Mouse (Mus musculus) inflammation-experienced regulatory T-cells (primary cell): ENCODE results near the gene Olfr887. TPM values are rescaled to one million over a fixed set of nuclear protein-coding genes. Genes with fewer than 3 reads are reported as not detected.

Source experiments
- polyA plus RNA-seq, 2 experiments: library from polyadenylated mRNA; unstranded; fragments of 100-300 nt; shearing (Covaris generic); gene quantifications; one replicate each; pipeline ENCODE4 v1.2.1; 2017

Olfr887 gene
- polyA plus RNA-seq, result under 1 TPM; 0.05 to 0.07 TPM

DNA sequence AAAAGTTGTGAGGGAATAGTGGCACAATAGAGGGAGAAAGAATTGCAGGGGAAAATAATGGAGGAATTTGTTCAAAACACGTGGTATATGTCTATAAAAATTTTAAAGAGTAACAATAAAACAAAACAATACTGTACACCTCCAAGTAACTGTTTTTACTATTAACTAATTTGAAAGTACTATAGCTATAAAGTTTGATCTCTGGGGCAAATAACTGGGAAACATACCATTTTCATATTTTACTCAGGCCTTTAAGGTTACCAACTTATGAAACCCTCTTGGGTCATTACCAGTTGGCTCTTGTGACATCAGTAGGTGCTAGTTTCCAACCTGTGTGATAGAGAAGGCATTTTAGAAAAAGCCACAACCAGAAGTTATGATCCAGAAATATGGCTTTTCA, at the start of gene Olfr887:
Gene Olfr887, plus strand, starts transcription at position 301 of the 400 bp plus-strand sequence.

DNA sequence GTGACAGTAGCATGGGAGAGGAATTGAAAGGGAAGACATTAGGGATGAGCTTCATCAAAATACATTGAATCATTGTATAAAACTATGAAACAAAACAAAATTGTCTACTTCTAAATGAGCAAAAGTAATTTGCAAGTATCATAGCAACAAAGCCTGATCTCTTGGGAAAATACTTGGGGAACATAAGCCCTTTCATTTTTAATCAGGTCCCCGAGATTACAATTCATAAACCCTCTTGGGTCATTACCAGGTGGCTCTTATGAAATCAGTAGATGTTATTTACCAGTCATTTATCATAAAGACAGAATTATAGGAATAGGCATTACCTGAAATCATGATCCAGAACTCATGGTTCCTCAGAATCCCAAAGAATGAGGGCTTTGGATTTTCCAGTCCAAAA, 37.6 kb upstream of the Olfr887 start, which contains the start of gene Olfr884:
Gene Olfr884, plus strand, starts transcription at position 301 of the 400 bp plus-strand sequence.

DNA sequence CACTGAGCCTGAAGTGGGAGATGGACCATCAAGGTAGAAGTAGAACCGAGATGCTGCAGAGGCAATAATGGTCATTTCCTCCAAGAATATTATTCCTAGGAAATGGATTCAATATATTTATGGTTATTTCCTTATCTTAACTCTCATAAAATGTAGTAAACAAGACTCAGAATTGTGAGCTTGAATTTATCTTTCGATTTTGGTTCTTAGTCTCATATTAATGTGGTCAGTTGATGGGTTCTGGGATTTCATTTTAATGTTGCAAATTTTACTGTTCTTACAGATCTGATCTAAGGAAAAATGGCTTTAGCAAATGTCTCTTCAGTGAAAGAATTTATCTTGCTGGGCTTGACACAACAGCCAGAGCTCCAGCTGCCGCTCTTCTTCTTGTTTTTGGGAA, 22.9 kb upstream of the Olfr887 start, which contains the start of gene Olfr885:
Gene Olfr885, plus strand, starts transcription at position 301 of the 400 bp plus-strand sequence.

DNA sequence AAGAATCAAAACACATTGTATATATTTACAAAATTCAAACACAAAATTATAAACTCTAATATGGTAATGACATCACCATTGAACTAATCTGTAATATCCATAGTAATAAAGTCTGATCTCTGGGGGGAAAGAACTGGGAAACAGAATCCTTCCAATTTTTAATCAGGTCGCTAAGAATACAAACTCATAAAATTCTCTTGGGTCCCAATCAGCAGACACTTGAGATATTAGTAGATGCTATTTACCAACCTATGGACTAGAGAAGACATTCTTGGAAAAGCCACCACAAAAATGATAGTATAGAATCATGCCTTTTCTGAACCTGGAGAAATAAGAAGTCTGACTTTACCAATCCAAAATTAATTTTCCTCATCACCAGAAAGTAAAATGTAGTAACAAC, 24.0 kb downstream of the Olfr887 start, which contains the start of gene Olfr888:
Gene Olfr888, plus strand, starts transcription at position 301 of the 400 bp plus-strand sequence.

DNA sequence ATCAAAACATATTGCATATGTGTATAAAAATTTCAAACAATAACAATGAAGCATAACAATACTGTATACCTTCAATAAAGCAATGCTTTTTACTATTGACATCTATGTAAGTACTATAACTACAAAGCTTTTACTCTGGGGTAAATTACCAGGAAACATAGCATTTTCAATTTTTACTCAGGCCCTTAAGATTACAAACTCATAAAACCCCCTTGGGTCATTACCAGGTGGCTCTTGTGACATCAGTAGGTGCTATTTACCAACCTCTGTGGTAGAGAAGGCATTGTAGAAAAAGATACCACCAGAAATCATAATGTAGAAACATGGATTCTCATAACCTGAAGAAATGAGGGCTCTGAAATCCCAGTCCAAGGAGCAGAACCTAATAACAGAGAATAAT, 31.0 kb downstream of the Olfr887 start, which contains the start of gene Olfr889:
Gene Olfr889, plus strand, starts transcription at position 301 of the 400 bp plus-strand sequence.

Other genes starting within 250 kb of the Olfr887 start
- gene Olfr877, start 229.8 kb upstream of the Olfr887 start, polyA plus RNA-seq, result under 1 TPM; 0.13 to 0.89 TPM
- under 1 TPM in 1 of 2 experiments, not detected in 1; 0.76 TPM for gene Olfr145, start 187.3 kb upstream of the Olfr887 start, polyA plus RNA-seq
- gene Olfr878, start 166.2 kb upstream of the Olfr887 start, polyA plus RNA-seq, result 1 to 10 TPM in 1 of 2 experiments, under 1 TPM in 1; 0.12 to 1.7 TPM
- under 1 TPM; 0.40 to 0.48 TPM for gene Olfr881, start 92.2 kb upstream of the Olfr887 start, polyA plus RNA-seq
- gene Olfr883, start 58.3 kb upstream of the Olfr887 start, polyA plus RNA-seq, result not detected
- gene Olfr884, start 37.5 kb upstream of the Olfr887 start, polyA plus RNA-seq, result not detected
- gene Olfr885, start 22.8 kb upstream of the Olfr887 start, polyA plus RNA-seq, result not detected
- not detected for gene Olfr888, start 24.1 kb downstream of the Olfr887 start, polyA plus RNA-seq
- gene Olfr889, start 31.1 kb downstream of the Olfr887 start, polyA plus RNA-seq, result 1 to 10 TPM in 1 of 2 experiments, under 1 TPM in 1; 0.12 to 1.2 TPM
- gene Olfr890, start 58.4 kb downstream of the Olfr887 start, polyA plus RNA-seq, result 1 to 10 TPM in 1 of 2 experiments, not detected in 1; 1.7 TPM
- gene Olfr891, start 96.7 kb downstream of the Olfr887 start, polyA plus RNA-seq, result not detected
- gene Olfr893, start 124.3 kb downstream of the Olfr887 start, polyA plus RNA-seq, result not detected
- not detected for gene Olfr894, start 134.0 kb downstream of the Olfr887 start, polyA plus RNA-seq
- not detected for gene Olfr143, start 168.7 kb downstream of the Olfr887 start, polyA plus RNA-seq
- not detected for gene Olfr895, start 183.8 kb downstream of the Olfr887 start, polyA plus RNA-seq
- gene Olfr896-ps1, start 207.0 kb downstream of the Olfr887 start, polyA plus RNA-seq, result not detected
- under 1 TPM in 1 of 2 experiments, not detected in 1; 0.10 TPM for gene Olfr25, start 245.0 kb downstream of the Olfr887 start, polyA plus RNA-seq